Comparison of ENCODE assay signal across 22 mouse cellular contexts in the genomic region with DNA sequence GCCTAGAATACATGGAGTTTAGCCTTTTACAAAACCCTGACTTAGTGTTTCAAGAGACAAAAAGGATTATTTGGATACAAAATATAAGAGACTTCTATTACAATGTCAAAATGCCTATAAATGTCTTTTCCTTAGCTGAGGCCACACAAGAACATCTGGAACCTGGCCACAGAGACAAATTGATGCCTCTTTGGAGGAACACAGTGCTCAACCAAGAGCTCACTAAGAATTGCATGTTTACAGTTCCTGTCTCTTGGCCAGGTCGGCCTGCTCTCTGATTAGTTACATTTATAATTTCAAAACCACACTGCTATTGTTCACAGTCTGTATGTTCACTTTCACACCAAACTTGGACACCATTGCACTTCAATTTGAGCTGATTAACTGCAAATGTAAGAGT.
"Had no signal": no experiment of that assay in that cellular context is flagged by ENCODE, and none has a peak within 500 bp of the region (broad histone marks: within the 10 kb centered on the region; RNA-seq: fewer than 3 reads in every experiment).

No protein-coding gene starts in this region.

- H3K36me3 ChIP-seq: kidney, embryonic 15.5 days; limb, embryonic 10.5 days; limb, embryonic 13.5 days; liver, embryonic 12.5 days; liver, embryonic 15.5 days; midbrain, embryonic 12.5 days; midbrain, embryonic 15.5 days; neural tube, embryonic 12.5 days; neural tube, embryonic 15.5 days had no signal

- H3K4me3 ChIP-seq: kidney, embryonic 15.5 days; layer of hippocampus, adult 2 months; limb, embryonic 10.5 days; limb, embryonic 13.5 days; liver, embryonic 12.5 days; liver, embryonic 15.5 days; midbrain, embryonic 12.5 days; midbrain, embryonic 15.5 days; neural tube, embryonic 12.5 days; neural tube, embryonic 15.5 days had no signal

- H3K4me2 ChIP-seq: kidney, embryonic 15.5 days; limb, embryonic 13.5 days; liver, embryonic 12.5 days; liver, embryonic 15.5 days; midbrain, embryonic 12.5 days; midbrain, embryonic 15.5 days; neural tube, embryonic 12.5 days; neural tube, embryonic 15.5 days had no signal

- H3K4me1 ChIP-seq: liver, embryonic 12.5 days; liver, embryonic 15.5 days; midbrain, embryonic 15.5 days had no signal

- H3K9ac ChIP-seq: kidney, embryonic 15.5 days; limb, embryonic 13.5 days; liver, embryonic 12.5 days; liver, embryonic 15.5 days; midbrain, embryonic 12.5 days; midbrain, embryonic 15.5 days; neural tube, embryonic 12.5 days; neural tube, embryonic 15.5 days had no signal

- ATAC-seq: liver, embryonic 12.5 days; midbrain, embryonic 15.5 days had no signal

- H3K27me3 ChIP-seq: kidney, embryonic 15.5 days; limb, embryonic 13.5 days; liver, embryonic 12.5 days; liver, embryonic 15.5 days; midbrain, embryonic 12.5 days; midbrain, embryonic 15.5 days; neural tube, embryonic 12.5 days; neural tube, embryonic 15.5 days had no signal

- H3K9me3 ChIP-seq: kidney, embryonic 15.5 days; limb, embryonic 10.5 days; limb, embryonic 13.5 days; liver, embryonic 12.5 days; liver, embryonic 15.5 days; midbrain, embryonic 12.5 days; midbrain, embryonic 15.5 days; neural tube, embryonic 12.5 days; neural tube, embryonic 15.5 days had no signal

- DNase-seq: kidney, adult 11 months; kidney, adult 8-10 months; kidney, postnatal 14 days; layer of hippocampus, adult 9-11 months; liver; lung, adult 18-20 months; lung, postnatal 14 days; right cerebral cortex, adult 18-20 months; right cerebral cortex, postnatal 14 days; right cerebral cortex, postnatal 4 days; thymus, postnatal 25 days had no signal

- H3K27ac ChIP-seq: kidney, embryonic 15.5 days; layer of hippocampus, adult 2 months; limb, embryonic 10.5 days; limb, embryonic 13.5 days; liver, embryonic 12.5 days; liver, embryonic 15.5 days; macrophage; midbrain, embryonic 12.5 days; midbrain, embryonic 15.5 days; neural tube, embryonic 12.5 days; neural tube, embryonic 15.5 days had no signal
